Mouse (Mus musculus) thymus, postnatal 14 days (tissue): ENCODE results near the gene Mapk8ip3.

Experiments used
- DNase-seq: peaks from one replicate; pipeline ENCODE4 v3.0.0; 2021

Gene Mapk8ip3

GRCm38 (mm10) chr17:24844525-24844924, 92.3 kb downstream of the Mapk8ip3 start:
- no peak for DNase-seq

- DNase-seq: peak; percentile 21
Measured at GRCm38 (mm10) chr17:24842631-24843030, 94.1 kb downstream of the Mapk8ip3 start.
